Mouse (Mus musculus): ENCODE measurements around the gene Igfbp6. TPM values are rescaled to one million over a fixed set of nuclear protein-coding genes. Genes with fewer than 3 reads are reported as not detected.

Gene Igfbp6
- polyA plus RNA-seq, 1 experiment from 2014 or later: 2.6 TPM

GRCm38 (mm10) chr15:102192820-102193386 lies 48.7 kb downstream of the Igfbp6 start:
- no peak overlapping the region for H3K4me2 ChIP-seq
- no peak overlapping the region for H3K27ac ChIP-seq
- ATAC-seq (replicated peaks): no peak
- H3K27me3 ChIP-seq (replicated peaks): no peaks in the 10 kb centered on the region
- H3K4me3 ChIP-seq: no peak overlapping the region
- 69% methylated on average over 5 of the region's 5 CpGs for WGBS
- H3K9me3 ChIP-seq: no peaks in the 10 kb centered on the region
- H3K36me3 ChIP-seq (replicated peaks): no peaks in the 10 kb centered on the region
- H3K4me1 ChIP-seq: no peaks in the 10 kb centered on the region
- H3K9ac ChIP-seq: no peak overlapping the region

GRCm38 (mm10) chr15:102193652-102194051 lies 49.5 kb downstream of the Igfbp6 start:
- ATAC-seq (replicated peaks): no peak
- H3K36me3 ChIP-seq (replicated peaks): no peaks in the 10 kb centered on the region
- no peaks in the 10 kb centered on the region for H3K9me3 ChIP-seq
- H3K4me1 ChIP-seq: no peaks in the 10 kb centered on the region
- 88% methylated on average over 4 of the region's 4 CpGs for WGBS
- H3K4me2 ChIP-seq: no peak overlapping the region
- H3K27me3 ChIP-seq (replicated peaks): no peaks in the 10 kb centered on the region
- no peak overlapping the region for H3K4me3 ChIP-seq
- no peak overlapping the region for H3K27ac ChIP-seq
- H3K9ac ChIP-seq: no peak overlapping the region

GRCm38 (mm10) chr15:102194439-102194838 lies 50.3 kb downstream of the Igfbp6 start:
- no peaks in the 10 kb centered on the region for H3K36me3 ChIP-seq (replicated peaks)
- no peak overlapping the region for H3K27ac ChIP-seq
- no peaks in the 10 kb centered on the region for H3K9me3 ChIP-seq
- no peak overlapping the region for H3K4me3 ChIP-seq
- ATAC-seq (replicated peaks): no peak
- no peak overlapping the region for H3K9ac ChIP-seq
- H3K4me2 ChIP-seq: no peak overlapping the region
- no peaks in the 10 kb centered on the region for H3K4me1 ChIP-seq
- no peaks in the 10 kb centered on the region for H3K27me3 ChIP-seq (replicated peaks)
- 86% methylated on average over 4 of the region's 4 CpGs for WGBS

- Histone ChIP-seq H3K4me2 (no peak overlapping the region), H3K4me3 (no peak overlapping the region), H3K27me3 (replicated peaks) (no peaks in the 10 kb centered on the region), H3K27ac (no peak overlapping the region), H3K9ac (no peak overlapping the region), H3K36me3 (replicated peaks) (no peaks in the 10 kb centered on the region), H3K9me3 (no peaks in the 10 kb centered on the region), H3K4me1 (no peaks in the 10 kb centered on the region)
- WGBS: 86% methylated on average over 4 of the region's 4 CpGs
- no peak for ATAC-seq (replicated peaks)
Measured at GRCm38 (mm10) chr15:102195373-102195772, 51.2 kb downstream of the Igfbp6 start.

- 73% methylated on average over 4 of the region's 4 CpGs for WGBS
- no peaks in the 10 kb centered on the region for H3K27me3 ChIP-seq (replicated peaks)
- H3K4me3 ChIP-seq: no peak overlapping the region
- H3K4me1 ChIP-seq: peaks cover 8% of the 10 kb centered on the region
- no peak overlapping the region for H3K27ac ChIP-seq
- H3K9me3 ChIP-seq: no peaks in the 10 kb centered on the region
- no peaks in the 10 kb centered on the region for H3K36me3 ChIP-seq (replicated peaks)
- no peak overlapping the region for H3K9ac ChIP-seq
- no peak for ATAC-seq (replicated peaks)
- H3K4me2 ChIP-seq: no peak overlapping the region
Measured at GRCm38 (mm10) chr15:102198841-102199240, 54.7 kb downstream of the Igfbp6 start.

Other genes with a start within 250 kb of the Igfbp6 start
- 0.18 and 0.90 TPM in 2 replicates for gene Krt4, start 219.6 kb upstream of the Igfbp6 start, polyA plus RNA-seq (2015; fragmentation: Nextera tagmentation; extraction: Ambion mirVana)
- 0.11 and 0.13 TPM in 2 replicates for gene Krt79, start 204.0 kb upstream of the Igfbp6 start, polyA plus RNA-seq (2015; fragmentation: Nextera tagmentation; extraction: Ambion mirVana)
- not detected in 2 replicates for gene Krt78, start 190.1 kb upstream of the Igfbp6 start, polyA plus RNA-seq (2015; fragmentation: Nextera tagmentation; extraction: Ambion mirVana)
- gene Krt8, start 139.9 kb upstream of the Igfbp6 start, polyA plus RNA-seq (2015; fragmentation: Nextera tagmentation; extraction: Ambion mirVana): 1.8 and 2.0 TPM in 2 replicates
- gene Krt18, start 116.2 kb upstream of the Igfbp6 start, polyA plus RNA-seq (2015; fragmentation: Nextera tagmentation; extraction: Ambion mirVana): 3.3 and 4.4 TPM in 2 replicates
- gene Eif4b, start 70.6 kb upstream of the Igfbp6 start, polyA plus RNA-seq (2015; fragmentation: Nextera tagmentation; extraction: Ambion mirVana): 87.0 and 89.2 TPM in 2 replicates
- 8.3 and 12.3 TPM in 2 replicates for gene Tns2, start 43.9 kb upstream of the Igfbp6 start, polyA plus RNA-seq (2015; fragmentation: Nextera tagmentation; extraction: Ambion mirVana)
- gene Spryd3, start 8.1 kb upstream of the Igfbp6 start, polyA plus RNA-seq (2015; fragmentation: Nextera tagmentation; extraction: Ambion mirVana): 78.7 and 80.2 TPM in 2 replicates
- gene Soat2, start 6.2 kb downstream of the Igfbp6 start, polyA plus RNA-seq (2015; fragmentation: Nextera tagmentation; extraction: Ambion mirVana): 0.15 TPM in 1 of 2 replicates, not detected in the other
- 59.0 and 64.2 TPM in 2 replicates for gene Zfp740, start 58.9 kb downstream of the Igfbp6 start, polyA plus RNA-seq (2015; fragmentation: Nextera tagmentation; extraction: Ambion mirVana)
- 38.0 and 39.4 TPM in 2 replicates for gene Csad, start 60.4 kb downstream of the Igfbp6 start, polyA plus RNA-seq (2015; fragmentation: Nextera tagmentation; extraction: Ambion mirVana)
- gene Itgb7, start 87.6 kb downstream of the Igfbp6 start, polyA plus RNA-seq (2015; fragmentation: Nextera tagmentation; extraction: Ambion mirVana): 0.98 and 1.1 TPM in 2 replicates
- 4.1 and 6.4 TPM in 2 replicates for gene Rarg, start 113.2 kb downstream of the Igfbp6 start, polyA plus RNA-seq (2015; fragmentation: Nextera tagmentation; extraction: Ambion mirVana)
- 0.10 TPM in 1 of 2 replicates, not detected in the other for gene Gm9918, start 126.2 kb downstream of the Igfbp6 start, polyA plus RNA-seq (2015; fragmentation: Nextera tagmentation; extraction: Ambion mirVana)
- 58.5 and 64.0 TPM in 2 replicates for gene Mfsd5, start 135.1 kb downstream of the Igfbp6 start, polyA plus RNA-seq (2015; fragmentation: Nextera tagmentation; extraction: Ambion mirVana)
- 5.5 and 7.5 TPM in 2 replicates for gene Espl1, start 151.9 kb downstream of the Igfbp6 start, polyA plus RNA-seq (2015; fragmentation: Nextera tagmentation; extraction: Ambion mirVana)
- 450 and 466 TPM in 2 replicates for gene Pfdn5, start 181.8 kb downstream of the Igfbp6 start, polyA plus RNA-seq (2015; fragmentation: Nextera tagmentation; extraction: Ambion mirVana)
- 91.8 and 103 TPM in 2 replicates for gene Myg1, start 187.3 kb downstream of the Igfbp6 start, polyA plus RNA-seq (2015; fragmentation: Nextera tagmentation; extraction: Ambion mirVana)
- 37.4 and 37.9 TPM in 2 replicates for gene Aaas, start 206.4 kb downstream of the Igfbp6 start, polyA plus RNA-seq (2015; fragmentation: Nextera tagmentation; extraction: Ambion mirVana)
- 0.09 and 0.26 TPM in 2 replicates for gene Sp7, start 222.8 kb downstream of the Igfbp6 start, polyA plus RNA-seq (2015; fragmentation: Nextera tagmentation; extraction: Ambion mirVana)

All from midbrain, embryonic 15.5 days (tissue).